Comparison of ENCODE assay signal across 26 mouse cellular contexts in genomic region chr13:38864002-38864401, GRCm38 (mm10).
DNase-seq lines count a peak whose midpoint lies in the region; ATAC-seq and TF ChIP-seq lines count a peak whose summit lies in the region.
"Had no signal": no experiment of that assay in that cellular context is flagged by ENCODE, and none has a peak within 500 bp of the region (broad histone marks: within the 10 kb centered on the region; RNA-seq: fewer than 3 reads in every experiment).

No protein-coding gene starts in this region.

- H3K4me2 ChIP-seq in kidney, embryonic 15.5 days, result no peak overlapping the region
- H3K4me2 ChIP-seq in kidney, postnatal 0 days (ENCODE audit: low read length), result no peak overlapping the region
- H3K4me2 ChIP-seq: embryonic facial prominence, embryonic 12.5 days; forebrain, embryonic 13.5 days; forebrain, embryonic 15.5 days had no signal

- WGBS in kidney, embryonic 15.5 days, result 33% methylated on average over 4 of the region's 4 CpGs
- WGBS in kidney, postnatal 0 days, result 25% methylated on average over 4 of the region's 4 CpGs

- H3K9ac ChIP-seq in kidney, embryonic 15.5 days, result no peak overlapping the region
- H3K9ac ChIP-seq in kidney, postnatal 0 days (ENCODE audit: low read depth, low read length), result no peak overlapping the region
- H3K9ac ChIP-seq: embryonic facial prominence, embryonic 12.5 days; forebrain, embryonic 13.5 days; forebrain, embryonic 15.5 days had no signal

- peak; percentile 93 for ATAC-seq in kidney, embryonic 15.5 days (replicated peaks; ENCODE audit: low FRiP score)
- peak; percentile 65; the same call in 1 of the 2 replicates for ATAC-seq in kidney, postnatal 0 days (replicated peaks; ENCODE audit: low FRiP score, low read depth)
- ATAC-seq: activated CD4-positive, CD25-positive, alpha-beta regulatory T cell, adult 4 months; CD4-positive, CD25-positive, alpha-beta regulatory T cell, adult 4 months; forebrain, embryonic 13.5 days; forebrain, embryonic 15.5 days; Patski had no signal

- no peaks in the 10 kb centered on the region for H3K4me1 ChIP-seq in kidney, embryonic 15.5 days
- H3K4me1 ChIP-seq in kidney, postnatal 0 days (replicated peaks; ENCODE audit: insufficient read depth, low read length), result no peaks in the 10 kb centered on the region
- H3K4me1 ChIP-seq: embryonic facial prominence, embryonic 10.5 days; embryonic facial prominence, embryonic 12.5 days; forebrain, embryonic 13.5 days; forebrain, embryonic 15.5 days had no signal

- H3K36me3 ChIP-seq in kidney, embryonic 15.5 days, result no peaks in the 10 kb centered on the region
- H3K36me3 ChIP-seq in kidney, postnatal 0 days (ENCODE audit: insufficient read depth, low read length), result no peaks in the 10 kb centered on the region
- H3K36me3 ChIP-seq: embryonic facial prominence, embryonic 10.5 days; embryonic facial prominence, embryonic 12.5 days; forebrain, embryonic 15.5 days; G1E had no signal

- no peak overlapping the region for H3K4me3 ChIP-seq in kidney, embryonic 15.5 days (replicated peaks)
- H3K4me3 ChIP-seq in kidney, postnatal 0 days (replicated peaks; ENCODE audit: low read depth, low read length), result no peak overlapping the region
- H3K4me3 ChIP-seq: embryonic facial prominence, embryonic 10.5 days; embryonic facial prominence, embryonic 12.5 days; forebrain, embryonic 13.5 days; forebrain, embryonic 15.5 days had no signal

- no peaks in the 10 kb centered on the region for H3K9me3 ChIP-seq in kidney, embryonic 15.5 days (replicated peaks)
- no peaks in the 10 kb centered on the region for H3K9me3 ChIP-seq in kidney, postnatal 0 days (replicated peaks; ENCODE audit: low read length)
- H3K9me3 ChIP-seq: embryonic facial prominence, embryonic 10.5 days; embryonic facial prominence, embryonic 12.5 days; forebrain, embryonic 13.5 days; forebrain, embryonic 15.5 days; G1E had no signal

- peak; percentile 5 for DNase-seq in embryo, embryonic 11 days
- DNase-seq in embryo, embryonic 10 days (ENCODE audit: low spot score), result no peak
- DNase-seq in kidney, adult 9 months, result no peak
- peak; percentile 89 for DNase-seq in kidney, postnatal 0 days (ENCODE audit: low spot score)
- DNase-seq in kidney, adult 8-10 months, result no peak
- peak; percentile 4 for DNase-seq in yolk sac, embryonic 10.5 days (ENCODE audit: low spot score)
- no peak for DNase-seq in layer of hippocampus, adult 18-20 months (ENCODE audit: low spot score in 2 of 2)
- DNase-seq: adrenal gland, adult 8-10 months; adrenal gland, postnatal 14 days; adrenal gland, postnatal 36 days; B cell, adult 2 months; cerebellum, adult 11-12 months; cerebellum, adult 2 months; cerebellum, adult 9-10 months; cerebellum, postnatal 10 days; cerebellum, postnatal 25 days had no signal

- TF ChIP-seq CTCF in kidney, postnatal 0 days (IDR thresholded peaks at IDR 0.05; ENCODE audit: low read depth), result no peak

- H3K27ac ChIP-seq in kidney, embryonic 15.5 days, result peak overlapping the region; percentile 67; the same call in 1 of the 2 replicates
- H3K27ac ChIP-seq in kidney, postnatal 0 days, result no peak overlapping the region
- H3K27ac ChIP-seq: embryonic facial prominence, embryonic 10.5 days; embryonic facial prominence, embryonic 12.5 days; forebrain, embryonic 13.5 days; forebrain, embryonic 15.5 days had no signal

- no peaks in the 10 kb centered on the region for H3K27me3 ChIP-seq in kidney, embryonic 15.5 days
- H3K27me3 ChIP-seq in kidney, postnatal 0 days (ENCODE audit: insufficient read depth, low read length), result no peaks in the 10 kb centered on the region
- H3K27me3 ChIP-seq: CH12.LX; embryonic facial prominence, embryonic 12.5 days; forebrain, embryonic 13.5 days; forebrain, embryonic 15.5 days had no signal

Comparison
In these comparisons a context has a peak if more than half of its experiments do, and no peak if none do; other contexts are left out.
1. DNase-seq: peak in embryo, embryonic 11 days (single experiment), kidney, postnatal 0 days (single experiment) and yolk sac, embryonic 10.5 days (single experiment); none in embryo, embryonic 10 days (single experiment), kidney, adult 9 months (single experiment), kidney, adult 8-10 months (0 of 2) and layer of hippocampus, adult 18-20 months (0 of 2).